11 mouse cellular contexts compared by ENCODE assay signal in the genomic region with DNA sequence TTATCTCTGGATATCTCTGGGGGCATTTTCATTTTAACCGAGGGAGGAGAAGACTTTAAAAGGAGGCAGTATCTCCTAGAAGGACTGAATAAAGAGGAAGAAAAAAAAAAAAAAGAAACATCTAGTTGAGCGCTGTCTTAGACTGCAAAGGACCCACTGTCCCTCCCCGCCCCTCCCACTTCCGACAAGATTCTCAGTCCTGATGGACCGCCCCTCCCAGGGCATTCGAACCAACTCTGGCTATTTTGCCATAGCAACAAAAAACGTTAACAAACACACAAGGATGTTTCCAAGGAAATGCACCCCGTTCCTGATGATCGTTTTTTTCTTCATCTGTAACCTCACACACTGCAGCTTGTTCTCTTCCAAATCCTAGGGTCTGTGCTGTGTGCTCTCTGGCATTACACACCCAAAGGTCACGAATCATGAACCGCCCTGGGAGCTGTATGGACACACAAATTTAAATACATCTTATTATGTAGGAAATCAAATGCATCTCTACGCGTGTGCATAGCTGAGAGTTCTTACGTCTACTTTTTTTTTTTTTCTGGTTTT.
DNase-seq lines count a peak whose midpoint lies in the region; ATAC-seq and TF ChIP-seq lines count a peak whose summit lies in the region.
"Had no signal": no experiment of that assay in that cellular context is flagged by ENCODE, and none has a peak within 500 bp of the region (broad histone marks: within the 10 kb centered on the region; RNA-seq: fewer than 3 reads in every experiment).

No protein-coding gene starts in this region.

- H3K27ac ChIP-seq in heart, embryonic 11.5 days (ENCODE audit: low read depth, low read length), result no peak overlapping the region
- H3K27ac ChIP-seq in heart, postnatal 0 days (ENCODE audit: low read depth), result no peak overlapping the region
- H3K27ac ChIP-seq in hindbrain, embryonic 14.5 days, result no peak overlapping the region
- H3K27ac ChIP-seq: hindbrain, embryonic 15.5 days had no signal

- no peaks in the 10 kb centered on the region for H3K9me3 ChIP-seq in heart, embryonic 11.5 days (replicated peaks; ENCODE audit: control insufficient read depth, low read length)
- no peaks in the 10 kb centered on the region for H3K9me3 ChIP-seq in heart, postnatal 0 days (replicated peaks; ENCODE audit: control insufficient read depth, low read length)
- H3K9me3 ChIP-seq in hindbrain, embryonic 14.5 days (ENCODE audit: control insufficient read depth, low read length), result no peaks in the 10 kb centered on the region
- H3K9me3 ChIP-seq: hindbrain, embryonic 15.5 days had no signal

- no peaks in the 10 kb centered on the region for H3K36me3 ChIP-seq in heart, embryonic 11.5 days (ENCODE audit: control insufficient read depth, insufficient read depth, low read length)
- no peaks in the 10 kb centered on the region for H3K36me3 ChIP-seq in heart, postnatal 0 days (replicated peaks; ENCODE audit: control insufficient read depth, insufficient read depth, low read length)
- H3K36me3 ChIP-seq in hindbrain, embryonic 14.5 days (replicated peaks; ENCODE audit: control insufficient read depth, insufficient read depth), result no peaks in the 10 kb centered on the region
- H3K36me3 ChIP-seq: hindbrain, embryonic 15.5 days had no signal

- TF ChIP-seq EP300 in heart, postnatal 0 days (IDR thresholded peaks at IDR 0.05; ENCODE audit: low read depth), result no peak

- 0 out of 2 replicates have a peak overlapping the region, but pooled peaks have one; percentile 10 for H3K4me3 ChIP-seq in heart, embryonic 11.5 days (ENCODE audit: low read depth, low read length)
- H3K4me3 ChIP-seq in heart, postnatal 0 days (ENCODE audit: low read depth, low read length), result peak overlapping the region; percentile 14
- H3K4me3 ChIP-seq in hindbrain, embryonic 14.5 days (replicated peaks; ENCODE audit: low read length), result no peak overlapping the region
- H3K4me3 ChIP-seq: hindbrain, embryonic 15.5 days had no signal

- 44% methylated on average over 14 of the region's 14 CpGs for WGBS in heart, embryonic 11.5 days (ENCODE audit: insufficient replicate concordance)
- 48% methylated on average over 14 of the region's 14 CpGs for WGBS in heart, postnatal 0 days
- WGBS in hindbrain, embryonic 14.5 days, result 58% methylated on average over 14 of the region's 14 CpGs

- no peak for DNase-seq in heart, postnatal 10 days
- DNase-seq in MEL-GATA-1-ER (ENCODE audit: extremely low read depth, low read depth), result peak; percentile 17
- DNase-seq in heart, postnatal 0 days (ENCODE audit: low spot score), result no peak
- peak; percentile 53 for DNase-seq in lung, postnatal 36 days
- DNase-seq in hindbrain, embryonic 14.5 days (ENCODE audit: low spot score), result no peak
- DNase-seq in layer of hippocampus, adult 9-10 months (ENCODE audit: low spot score), result no peak
- no peak for DNase-seq in right cerebral cortex, postnatal 14 days
- DNase-seq: cerebellum, adult 9-10 months; thymus, postnatal 25 days had no signal

- peak overlapping the region; percentile 48 for H3K4me2 ChIP-seq in heart, embryonic 11.5 days
- H3K4me2 ChIP-seq in heart, postnatal 0 days (ENCODE audit: low read depth, low read length), result peak overlapping the region; percentile 46
- H3K4me2 ChIP-seq in hindbrain, embryonic 14.5 days (replicated peaks), result no peak overlapping the region
- H3K4me2 ChIP-seq: hindbrain, embryonic 15.5 days had no signal

- no peak overlapping the region for H3K9ac ChIP-seq in heart, embryonic 11.5 days (ENCODE audit: low read depth, low read length)
- no peak overlapping the region for H3K9ac ChIP-seq in heart, postnatal 0 days (replicated peaks; ENCODE audit: low read depth, low read length)
- no peak overlapping the region for H3K9ac ChIP-seq in hindbrain, embryonic 14.5 days
- H3K9ac ChIP-seq: hindbrain, embryonic 15.5 days had no signal

- no peaks in the 10 kb centered on the region for H3K4me1 ChIP-seq in heart, embryonic 11.5 days (ENCODE audit: control insufficient read depth, insufficient read depth, low read length)
- peaks cover 9% of the 10 kb centered on the region; the same call in 1 of the 2 replicates for H3K4me1 ChIP-seq in heart, postnatal 0 days (ENCODE audit: control insufficient read depth, insufficient read depth)
- H3K4me1 ChIP-seq in hindbrain, embryonic 14.5 days (replicated peaks; ENCODE audit: control insufficient read depth, insufficient read depth, low read length), result no peaks in the 10 kb centered on the region
- H3K4me1 ChIP-seq: hindbrain, embryonic 15.5 days had no signal

- ATAC-seq in heart, embryonic 11.5 days (replicated peaks; ENCODE audit: insufficient number of reproducible peaks, low FRiP score, low TSS enrichment), result no peak
- no peak for ATAC-seq in heart, postnatal 0 days (ENCODE audit: insufficient read depth, low read depth)
- no peak for ATAC-seq in hindbrain, embryonic 14.5 days (ENCODE audit: low FRiP score)

- intact Hi-C loops in heart, postnatal 10 days (cut with DNase I), result no loop called here

- no peak for TF ChIP-seq CTCF in heart, postnatal 0 days (IDR thresholded peaks at IDR 0.05; ENCODE audit: low read depth)

- no peaks in the 10 kb centered on the region for H3K27me3 ChIP-seq in heart, embryonic 11.5 days (ENCODE audit: control insufficient read depth, insufficient read depth, low read length)
- no peaks in the 10 kb centered on the region for H3K27me3 ChIP-seq in heart, postnatal 0 days (ENCODE audit: control insufficient read depth, insufficient read depth, low read length)
- H3K27me3 ChIP-seq in hindbrain, embryonic 14.5 days (ENCODE audit: control insufficient read depth, insufficient read depth, low read length), result no peaks in the 10 kb centered on the region
- H3K27me3 ChIP-seq: hindbrain, embryonic 15.5 days had no signal

Comparison
In these comparisons a context has a peak if more than half of its experiments do, and no peak if none do; other contexts are left out.
1. DNase-seq: peak in MEL-GATA-1-ER (single experiment) and lung, postnatal 36 days (single experiment); none in heart, postnatal 10 days (0 of 2), heart, postnatal 0 days (single experiment), hindbrain, embryonic 14.5 days (single experiment), layer of hippocampus, adult 9-10 months (single experiment) and right cerebral cortex, postnatal 14 days (single experiment).